Mouse (Mus musculus) fat pad, adult 2 months (tissue): ENCODE data around the gene Pitpnm3.

Source experiments
- DNase-seq: peaks from one replicate; pipeline ENCODE4 v3.0.0-alpha.2; 2011; ENCODE audit warnings: low read depth, low spot score; ENCODE audit errors: extremely low read depth

Pitpnm3 gene

DNA sequence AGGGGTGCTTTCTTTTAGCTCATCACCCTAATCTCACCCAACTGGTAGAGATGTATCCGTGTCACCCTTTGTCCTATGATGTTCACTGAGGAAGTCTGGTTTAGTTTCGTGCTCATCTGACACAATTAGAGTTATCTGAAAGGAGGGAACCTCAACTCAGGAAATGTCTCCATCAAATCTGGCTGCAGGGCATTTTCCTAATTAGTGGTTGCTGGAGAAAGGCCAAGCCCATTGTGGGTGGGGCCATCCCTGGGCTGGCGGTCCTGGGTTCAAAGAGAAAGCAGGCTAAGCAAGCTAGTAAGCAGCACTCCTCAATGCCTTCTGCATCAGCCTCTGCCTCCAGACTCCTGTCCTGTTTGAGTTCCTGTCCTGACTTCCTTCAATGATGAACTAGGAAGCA, 83.4 kb downstream of the Pitpnm3 start:
- no peak for DNase-seq

GRCm38 (mm10) chr11:72050895-72051858, 84.4 kb downstream of the Pitpnm3 start:
- DNase-seq = no peak

DNA sequence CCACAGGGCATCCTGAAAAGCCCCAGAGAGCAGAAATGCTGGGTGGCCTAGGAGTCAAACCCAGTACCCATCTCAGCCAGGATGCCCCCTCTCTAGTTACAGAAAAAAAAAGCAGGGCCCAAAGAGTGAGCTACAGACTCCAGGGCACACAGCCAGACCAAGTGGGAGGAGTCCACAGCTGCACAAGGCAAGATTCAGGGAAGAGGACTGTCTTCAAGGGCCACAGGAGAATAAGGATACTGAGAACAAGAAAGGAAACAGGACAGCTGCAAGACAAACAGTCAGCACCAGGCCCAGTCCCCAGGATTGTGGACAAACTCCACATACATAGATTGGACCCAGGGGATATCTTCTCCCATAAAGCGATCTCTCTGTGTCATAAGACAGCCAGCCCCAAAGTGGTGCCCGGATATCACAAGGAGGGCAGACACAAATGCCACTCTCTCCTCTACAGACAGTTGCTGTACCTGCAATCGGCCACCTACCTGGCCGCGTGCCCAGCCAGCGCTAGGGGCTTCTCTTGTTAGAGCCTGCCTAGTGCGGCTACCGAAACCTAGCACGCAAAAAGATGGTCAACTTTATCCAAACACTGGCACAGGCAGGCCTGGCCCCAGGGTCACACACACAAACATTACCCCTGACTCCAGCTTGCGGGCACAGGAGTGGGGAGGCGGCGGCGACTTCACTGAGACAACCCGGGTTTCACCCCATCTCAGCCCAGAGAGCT, 85.2 kb downstream of the Pitpnm3 start:
- no peak for DNase-seq

DNA sequence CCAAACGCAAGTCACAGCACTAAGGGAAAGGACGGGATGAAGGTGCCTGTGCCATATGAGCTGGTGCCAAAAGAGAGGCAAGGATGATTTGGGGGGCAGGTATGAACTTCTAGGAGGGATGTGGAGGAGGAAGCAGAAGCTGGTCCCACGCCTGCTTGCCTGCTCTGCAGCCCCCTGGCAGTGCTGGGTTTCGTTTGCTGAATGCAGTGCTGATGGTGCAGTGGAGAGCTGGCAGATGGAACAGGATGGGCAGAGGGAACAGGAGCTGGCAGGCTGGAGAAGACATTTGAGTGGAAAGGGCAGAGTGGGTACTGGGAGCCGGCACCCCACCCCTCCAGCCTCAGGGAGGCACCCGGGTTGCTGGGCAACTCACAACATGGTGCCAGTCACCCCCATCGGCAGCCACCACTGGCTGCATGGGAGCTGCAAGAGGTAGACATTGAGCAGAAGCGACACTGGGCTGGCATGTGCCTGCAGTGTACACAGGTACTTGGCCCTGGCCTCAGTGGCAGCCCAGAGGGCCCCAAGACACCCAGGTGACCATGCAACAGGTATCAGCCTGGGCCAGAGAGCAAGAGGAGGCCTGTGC, 86.3 kb downstream of the Pitpnm3 start:
- no peak for DNase-seq

DNA sequence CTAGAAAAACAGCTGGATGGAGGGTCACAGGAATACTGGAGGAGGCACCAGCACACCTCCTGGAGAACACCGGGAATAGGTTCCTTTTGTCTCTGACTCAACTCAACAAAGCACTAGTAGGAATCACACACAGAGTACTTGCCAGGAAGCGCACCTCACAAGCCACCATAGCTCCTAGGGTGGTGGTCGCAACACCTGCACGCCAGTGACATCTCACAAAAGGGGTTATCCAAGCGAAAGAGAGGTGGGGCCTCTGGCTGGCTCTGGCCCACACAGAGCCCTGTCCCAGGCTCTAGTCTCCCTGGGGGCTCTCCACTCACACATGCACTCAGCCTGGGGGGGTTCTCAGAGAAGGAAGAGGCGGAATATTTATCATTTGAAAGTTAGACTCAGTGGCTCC, 86.8 kb downstream of the Pitpnm3 start:
- no peak for DNase-seq

GRCm38 (mm10) chr11:72044231-72044630, 91.3 kb downstream of the Pitpnm3 start:
- DNase-seq = no peak

DNA sequence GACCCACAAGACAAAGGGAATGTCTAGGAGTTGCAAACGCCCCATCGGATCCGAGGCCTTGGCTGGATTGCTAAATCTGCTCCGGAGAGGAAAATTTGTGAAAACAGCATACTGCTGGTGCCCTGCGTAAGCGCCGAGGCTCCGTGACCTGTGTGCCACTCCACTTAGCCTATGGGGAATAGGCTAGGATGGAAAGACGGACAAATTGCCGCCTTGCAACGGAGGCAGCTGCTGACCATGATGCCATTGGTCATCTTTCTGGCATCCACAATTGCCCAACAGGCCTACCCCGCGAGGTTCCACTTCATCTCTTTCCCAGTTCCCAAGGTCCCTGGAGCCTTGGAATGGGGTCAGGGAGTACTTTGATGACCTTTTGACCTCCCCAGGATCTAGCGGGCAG, 92.9 kb downstream of the Pitpnm3 start:
- no peak for DNase-seq

- DNase-seq = no peak
Measured at GRCm38 (mm10) chr11:72041768-72042607, 93.6 kb downstream of the Pitpnm3 start, which contains the start of gene Pimreg. Gene Pimreg (plus strand): TSS chr11:72042032.

DNA sequence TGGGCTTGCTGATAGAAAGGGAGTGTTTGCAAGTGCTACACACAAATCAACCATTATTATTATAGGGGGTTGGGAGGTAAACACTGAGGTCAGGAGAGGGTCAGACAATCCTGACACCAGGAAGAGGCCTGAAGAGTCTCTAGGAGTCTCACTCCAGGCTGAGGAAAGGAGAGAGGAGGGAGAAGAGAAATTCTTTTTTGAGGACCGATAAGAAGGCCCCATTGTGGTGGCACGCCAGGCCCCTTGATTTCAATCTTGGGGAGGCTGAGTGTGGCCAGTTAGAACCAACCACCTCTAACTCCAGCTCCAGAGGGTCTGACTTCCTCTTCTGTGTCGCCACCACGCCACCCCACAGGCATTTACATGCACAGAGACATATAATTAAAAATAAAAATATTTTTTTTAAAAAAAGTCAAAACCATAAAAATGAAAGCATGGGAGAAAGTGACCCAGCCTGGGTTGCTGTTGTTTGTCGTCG, 94.2 kb downstream of the Pitpnm3 start:
- no peak for DNase-seq

- DNase-seq = no peak
Measured at GRCm38 (mm10) chr11:72039599-72040386, 95.8 kb downstream of the Pitpnm3 start.

DNA sequence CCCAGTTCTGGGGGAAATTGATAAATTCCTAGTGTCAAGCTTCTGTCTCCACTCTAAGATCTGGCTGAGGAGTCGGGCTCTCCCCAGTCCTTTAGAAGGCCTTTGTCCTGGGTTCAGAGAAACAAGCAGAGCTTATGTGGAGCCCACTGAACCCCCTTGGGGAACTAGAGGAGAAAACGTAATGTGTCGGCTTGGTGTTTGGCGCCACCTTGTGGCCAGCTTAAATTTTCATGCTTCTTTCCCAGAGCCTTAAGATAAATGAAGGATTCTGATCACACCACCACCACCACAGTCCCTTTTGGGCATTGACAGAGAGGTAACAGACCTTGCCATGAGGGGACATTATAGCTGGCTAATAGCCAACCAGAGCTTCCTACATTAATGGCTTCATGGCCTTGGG, 97.6 kb downstream of the Pitpnm3 start:
- no peak for DNase-seq

GRCm38 (mm10) chr11:72037409-72037808, 98.2 kb downstream of the Pitpnm3 start, which contains the start of gene Aipl1:
Gene Aipl1 (minus strand): TSS chr11:72037509.
- DNase-seq = no peak

GRCm38 (mm10) chr11:72032589-72032988, 103.0 kb downstream of the Pitpnm3 start:
- DNase-seq = no peak

DNA sequence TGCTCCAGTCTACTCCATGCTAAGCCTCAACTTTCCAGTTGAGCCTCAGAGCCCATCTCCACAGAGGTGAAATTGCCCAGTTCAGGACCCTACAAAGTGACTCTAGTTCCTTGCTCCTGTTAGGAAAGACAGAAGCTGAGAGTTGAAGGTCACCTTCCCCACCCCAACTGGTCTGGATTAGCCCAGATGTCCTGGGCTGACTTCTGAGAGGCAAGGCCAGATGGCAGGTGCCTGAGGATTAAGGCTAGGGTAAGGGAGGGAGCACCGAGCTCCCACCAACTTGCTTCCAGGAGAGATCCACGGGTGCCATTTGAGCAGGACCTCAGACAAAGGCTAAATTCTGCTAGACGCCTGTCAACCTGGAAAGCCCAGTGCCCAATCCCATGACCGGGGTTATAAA, 103.5 kb downstream of the Pitpnm3 start:
- no peak for DNase-seq

DNA sequence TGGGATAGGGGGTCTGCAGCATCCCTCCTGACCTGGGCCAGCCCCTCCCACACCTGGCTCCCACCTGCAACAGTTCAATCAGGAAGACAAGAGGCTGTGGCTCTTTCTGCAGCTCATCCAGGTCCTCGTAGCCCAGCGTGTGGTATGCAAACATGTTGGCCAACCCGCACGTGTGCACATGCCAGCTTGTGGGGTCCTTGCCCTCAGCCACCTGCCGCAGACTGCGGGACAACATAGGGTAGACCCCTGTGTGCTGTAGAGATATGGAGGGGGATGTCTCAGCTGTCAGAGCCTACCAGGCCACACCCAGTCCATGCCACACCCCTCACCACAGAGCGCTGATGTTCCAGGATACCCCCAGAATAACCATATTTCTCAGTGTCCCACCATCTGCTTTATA, 104.2 kb downstream of the Pitpnm3 start:
- DNase-seq = no peak

DNA sequence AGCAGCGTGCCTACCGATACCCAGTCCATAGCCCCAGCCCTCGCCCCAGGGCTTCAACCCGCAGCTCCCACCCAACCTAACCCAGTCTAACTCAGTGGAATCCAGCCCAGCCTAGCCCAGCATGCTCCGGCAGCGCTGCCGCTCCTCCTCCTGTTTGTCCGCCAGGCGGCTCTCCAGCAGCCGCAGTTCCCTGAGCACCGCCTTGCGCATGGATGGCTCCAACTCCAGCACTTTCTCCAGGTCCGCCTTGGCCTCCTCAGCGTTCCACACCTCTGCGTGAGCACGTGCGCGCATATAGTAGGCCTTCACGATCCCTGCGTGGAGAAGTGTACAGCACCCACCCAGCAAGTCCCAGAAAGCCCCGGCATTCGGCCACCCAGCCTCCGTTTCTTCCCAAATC, 106.4 kb downstream of the Pitpnm3 start:
- DNase-seq = no peak

DNA sequence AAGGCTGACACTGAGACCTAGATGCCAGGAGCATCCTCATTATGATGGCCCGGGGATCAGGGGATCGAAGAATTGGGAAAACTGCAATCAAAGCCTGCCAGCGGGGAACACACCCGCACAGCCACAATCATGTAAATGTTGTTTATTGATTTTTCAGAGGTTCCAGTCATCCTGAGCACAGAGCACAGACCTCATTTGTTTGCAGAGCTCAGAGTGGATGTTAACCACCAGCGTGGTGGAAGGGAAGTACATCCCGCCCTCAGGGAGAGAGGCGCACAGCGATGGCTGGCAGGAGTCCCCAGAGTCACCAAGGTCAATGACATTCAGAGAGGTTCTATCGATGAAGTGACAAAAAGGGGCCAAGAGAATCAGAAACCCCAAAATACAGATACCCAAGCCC, 107.7 kb downstream of the Pitpnm3 start:
- no peak for DNase-seq

DNA sequence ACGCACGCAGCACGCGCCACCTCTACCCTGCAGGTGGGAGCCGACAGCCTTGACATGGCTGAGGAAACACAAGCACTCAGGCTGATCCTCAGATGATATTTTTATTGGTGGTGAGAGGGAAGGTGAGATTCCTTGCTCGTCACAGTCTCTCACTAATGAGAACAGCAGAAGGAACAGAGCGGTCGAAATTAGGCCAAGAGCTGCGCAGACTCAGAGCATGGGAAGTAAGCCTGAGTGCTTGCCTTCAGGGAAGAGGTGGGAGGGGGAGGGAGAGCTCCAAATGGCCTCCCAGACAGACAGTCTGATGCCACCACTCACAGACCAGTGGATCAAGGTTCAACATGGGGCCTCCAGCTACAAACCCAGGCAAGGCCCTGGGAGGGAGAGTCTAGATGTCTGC, 109.1 kb downstream of the Pitpnm3 start:
- DNase-seq = no peak

DNA sequence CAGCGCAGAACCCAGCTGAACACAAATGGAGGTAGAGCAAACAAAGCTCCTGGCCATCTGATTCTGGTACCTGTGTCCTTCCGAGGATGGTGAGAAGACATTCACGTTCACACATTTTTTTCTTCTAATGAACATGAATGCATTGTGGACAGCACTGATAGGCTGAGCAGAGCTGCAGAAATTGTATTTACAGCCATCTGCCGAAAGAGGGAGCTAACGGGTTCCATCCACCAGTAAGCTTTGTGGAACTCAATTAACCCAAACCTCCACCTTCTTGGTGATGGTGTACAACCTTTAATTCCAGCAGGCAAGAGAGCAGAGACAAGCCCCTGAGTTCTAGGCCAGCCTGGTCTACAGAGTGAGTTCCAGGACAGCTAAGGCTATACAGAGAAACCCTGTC, 109.7 kb downstream of the Pitpnm3 start:
- no peak for DNase-seq
